Mouse (Mus musculus): ENCODE measurements around the gene Olfr292. TPM values are rescaled to one million over a fixed set of nuclear protein-coding genes. Genes with fewer than 3 reads are reported as not detected.

The Olfr292 gene
- total RNA-seq (2021), result not detected
- long read RNA-seq, experiment 1, result 0 reads
- long read RNA-seq, experiment 2, result 0 reads

DNA sequence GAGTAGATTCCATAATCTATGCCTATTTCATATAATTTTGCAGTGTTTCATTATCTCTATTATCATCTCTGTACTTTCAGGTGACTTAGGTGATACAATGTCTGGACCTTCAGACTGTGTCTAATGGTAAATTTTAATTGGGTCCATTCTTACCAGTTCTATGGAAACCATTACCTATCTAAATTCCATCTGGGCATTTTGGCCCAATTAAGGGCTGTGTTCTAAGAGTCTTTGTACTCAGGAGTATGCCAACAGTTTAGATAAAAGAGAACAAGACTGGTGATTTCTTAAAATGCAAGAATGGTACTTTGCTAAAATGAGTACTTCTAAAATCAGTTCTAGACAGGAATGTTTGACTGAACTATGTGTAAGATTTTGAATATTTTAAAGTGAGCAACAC is at the start of gene Olfr292:
Gene Olfr292 (plus strand): TSS at position 301 of the 400 bp plus-strand sequence.
- DNase-seq (ENCODE audit: low spot score), result no peak

DNA sequence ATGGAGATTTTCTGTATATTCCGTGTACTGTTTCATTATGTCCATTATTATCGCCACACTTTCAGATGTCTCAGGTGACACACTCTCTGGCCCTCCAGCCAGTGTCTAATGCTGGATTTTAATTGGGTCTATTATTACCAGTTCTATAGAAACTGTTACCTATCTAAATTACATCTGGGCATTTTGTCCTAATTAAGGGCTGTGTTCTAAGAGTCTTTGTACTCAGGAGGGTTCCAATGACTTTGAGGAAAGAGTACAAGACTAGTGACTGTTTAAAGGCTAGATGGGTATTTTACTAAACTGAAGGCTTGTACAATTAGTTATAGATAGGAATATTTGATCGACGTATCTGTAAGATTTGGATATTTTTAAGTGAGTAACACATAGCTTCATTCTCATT is 39.4 kb upstream of the Olfr292 start, which contains the start of gene Olfr293:
Gene Olfr293 (plus strand): TSS at position 301 of the 400 bp plus-strand sequence.
- DNase-seq (ENCODE audit: low spot score), result no peak

DNA sequence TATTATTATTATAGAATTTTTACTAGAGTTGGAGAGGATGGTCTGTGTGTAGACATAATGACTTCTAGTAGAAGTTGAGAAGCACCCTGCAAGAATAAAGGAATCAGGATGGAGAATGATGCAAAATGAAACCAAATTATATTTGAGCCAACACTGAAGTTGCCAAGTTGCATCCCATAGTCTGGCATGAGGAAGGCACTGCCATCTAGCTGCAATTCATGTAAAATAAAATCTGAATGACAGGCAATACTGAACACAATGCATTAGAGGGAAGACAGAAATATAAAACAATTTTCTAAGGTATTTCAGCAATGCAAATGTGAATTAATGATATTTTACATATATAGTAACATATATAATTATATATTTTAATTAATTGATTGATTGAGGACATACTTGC is 36.9 kb downstream of the Olfr292 start:
- no peak for DNase-seq (ENCODE audit: low spot score)

Other genes with a start within 250 kb of the Olfr292 start
- gene Olfr299, start 228.4 kb upstream of the Olfr292 start, total RNA-seq (2021), result not detected
- gene Olfr298, start 195.8 kb upstream of the Olfr292 start, total RNA-seq (2021), result not detected
- gene Olfr297, start 168.4 kb upstream of the Olfr292 start, total RNA-seq (2021), result not detected
- gene Olfr295, start 104.5 kb upstream of the Olfr292 start, total RNA-seq (2021), result not detected
- not detected for gene Olfr294, start 71.7 kb upstream of the Olfr292 start, total RNA-seq (2021)
- gene Olfr293, start 39.3 kb upstream of the Olfr292 start, total RNA-seq (2021), result not detected
- gene Folh1, start 87.6 kb downstream of the Olfr292 start, total RNA-seq (2021), result under 1 TPM; 0.14 to 0.38 TPM
- not detected for gene Vmn2r77, start 106.7 kb downstream of the Olfr292 start, total RNA-seq (2021)
- gene Vmn2r78, start 226.8 kb downstream of the Olfr292 start, total RNA-seq (2021), result not detected